Mouse (Mus musculus): ENCODE results near the gene Nyap2. TPM values are rescaled to one million over a fixed set of nuclear protein-coding genes. Genes with fewer than 3 reads are reported as not detected.

Nyap2 gene
- polyA plus RNA-seq, 1 experiment, result 0.06 TPM

- DNase-seq, result no peak
- Histone ChIP-seq H3K27me3 (replicated peaks; ENCODE audit: control insufficient read depth, insufficient read depth, low read length) (no peaks in the 10 kb centered on the region), H3K4me1 (ENCODE audit: control insufficient read depth, insufficient read depth, low read length) (no peaks in the 10 kb centered on the region), H3K27ac (ENCODE audit: insufficient read depth, low read depth, low read length) (no peak overlapping the region), H3K4me3 (ENCODE audit: insufficient read depth, low read depth, low read length) (no peak overlapping the region), H3K36me3 (ENCODE audit: control insufficient read depth, insufficient read depth, low read length) (no peaks in the 10 kb centered on the region)
- TF ChIP-seq POLR2A (IDR thresholded peaks at IDR 0.05; ENCODE audit: low read depth, low read length), result no peak
- no peak for TF ChIP-seq CTCF (conservative IDR thresholded peaks at IDR 0.05; ENCODE audit: insufficient read depth, insufficient read length, low read depth, low read length)
- WGBS, result 13% methylated on average over 1 of the region's 1 CpGs
Measured at GRCm38 (mm10) chr1:81387722-81388121, 311.0 kb downstream of the Nyap2 start.
